Mouse (Mus musculus): Measurements from ENCODE around the gene Clba1.

- TF ChIP-seq CTCF (IDR thresholded peaks at IDR 0.05; ENCODE audit: insufficient read depth, low read depth, low read length) (no peak), POLR2A (IDR thresholded peaks at IDR 0.05; ENCODE audit: insufficient read depth, low read depth, low read length) (no peak)
Measured at GRCm38 (mm10) chr12:112832411-112832810, 23.7 kb downstream of the Clba1 start.

All from olfactory bulb, adult 2 months (tissue).